Comparison of ENCODE assay signal across 8 mouse cellular contexts in the genomic region with DNA sequence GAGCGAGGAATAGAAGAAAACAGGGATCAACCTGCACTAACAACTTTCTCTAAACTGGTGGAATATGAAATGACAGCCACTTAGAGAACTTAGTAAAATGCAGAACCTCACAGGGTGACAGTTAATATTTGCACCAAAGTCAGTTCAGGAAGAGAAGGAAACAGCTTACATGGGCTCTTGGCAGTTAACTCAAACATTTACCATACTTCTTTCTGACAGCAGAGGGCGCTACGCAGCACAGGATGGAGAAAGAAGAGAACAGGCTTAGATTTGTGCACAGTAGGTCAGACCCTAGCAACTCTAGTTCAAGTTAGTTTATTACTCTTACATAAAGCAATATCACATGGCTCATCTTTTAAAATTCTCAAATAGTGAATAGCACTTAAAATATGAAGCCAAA.
A peak's percentile ranks its signal among the peaks of the same experiment; 100 is the strongest.
DNase-seq lines count a peak whose midpoint lies in the region; ATAC-seq and TF ChIP-seq lines count a peak whose summit lies in the region.

No protein-coding gene starts in this region.

- peak; percentile 35; the same call in 1 of the 2 replicates for TF ChIP-seq CTCF in lung, adult 2 months (IDR thresholded peaks at IDR 0.05; ENCODE audit: insufficient read depth, low read length)

- TF ChIP-seq POLR2A in lung, adult 2 months (IDR thresholded peaks at IDR 0.05; ENCODE audit: borderline replicate concordance, extremely low read depth, low read depth, low read length) = no peak

- no peak for ATAC-seq in CD4-positive, CD25-positive, alpha-beta regulatory T cell, adult 4 months
- peak; percentile 74 for ATAC-seq in frontal cortex, adult (ENCODE audit: low TSS enrichment)

- H3K4me3 ChIP-seq in lung, adult 2 months (replicated peaks; ENCODE audit: extremely low read depth, low read depth, low read length) = no peak overlapping the region

- no peaks in the 10 kb centered on the region for H3K4me1 ChIP-seq in lung, adult 2 months (ENCODE audit: control insufficient read depth, insufficient read depth, low read length)

- peak; percentile 73 for DNase-seq in CD4-positive, CD25-positive, alpha-beta regulatory T cell, adult 2 months (ENCODE audit: low read depth, low spot score)
- DNase-seq in 416B (ENCODE audit: low read depth) = peak; percentile 58
- DNase-seq in brain, adult 2 months (ENCODE audit: low read depth, low spot score) = peak; percentile 85
- DNase-seq in kidney, postnatal 25 days = peak; percentile 43 to 83
- peak; percentile 18 for DNase-seq in lung, adult 2 months
- peak; percentile 13 to 62 for DNase-seq in spleen, postnatal 10 days (ENCODE audit: low spot score in 2 of 2)

- WGBS in lung, adult 2 months = 30% methylated on average over 3 of the region's 3 CpGs

Comparison
In these comparisons a context has a peak if more than half of its experiments do, and no peak if none do; other contexts are left out.
1. DNase-seq: peak in every context shown above with its lines; median percentile 85 in brain, adult 2 months; 73 in CD4-positive, CD25-positive, alpha-beta regulatory T cell, adult 2 months; 63 in kidney, postnatal 25 days; 58 in 416B; 38 in spleen, postnatal 10 days; 18 in lung, adult 2 months.